Mouse (Mus musculus): ENCODE results near the gene Wfdc9.

DNA sequence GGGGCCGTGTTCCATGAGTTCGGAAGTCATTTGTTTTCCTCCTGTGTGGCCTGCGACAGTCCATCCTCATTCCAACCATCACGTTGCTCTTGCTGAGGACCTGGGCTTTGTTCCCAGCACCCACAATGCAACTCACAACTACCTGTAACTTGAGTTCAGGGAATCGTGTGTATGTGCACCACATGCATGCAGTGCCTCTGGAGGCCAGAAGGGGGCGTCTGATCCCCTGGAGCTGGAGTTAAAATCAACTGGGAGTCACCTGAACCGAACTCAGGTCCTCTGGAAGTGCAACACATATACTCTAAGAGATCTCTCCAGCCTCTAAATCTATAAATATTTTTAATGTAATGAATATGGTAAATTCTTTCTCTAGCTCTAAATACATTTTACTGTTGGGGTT is 19.7 kb upstream of the Wfdc9 start:
- TF ChIP-seq CTCF (IDR thresholded peaks at IDR 0.05; ENCODE audit: low read depth) (peak; percentile 43), EP300 (optimal IDR thresholded peaks at IDR 0.05) (no peak)
